In genomic region chr9:80386492-80386891, GRCm38 (mm10) we compare ENCODE assay signal across 9 mouse cellular contexts.
DNase-seq lines count a peak whose midpoint lies in the region; ATAC-seq and TF ChIP-seq lines count a peak whose summit lies in the region.
"Had no signal": no experiment of that assay in that cellular context is flagged by ENCODE, and none has a peak within 500 bp of the region (broad histone marks: within the 10 kb centered on the region; RNA-seq: fewer than 3 reads in every experiment).

No protein-coding gene starts in this region.

- 0 out of 2 replicates have a peak, but pooled peaks cover 3% of the 10 kb centered on the region for H3K27me3 ChIP-seq in forebrain, embryonic 16.5 days (replicated peaks; ENCODE audit: control insufficient read depth, insufficient read depth, low read length)
- no peaks in the 10 kb centered on the region for H3K27me3 ChIP-seq in forebrain, embryonic 15.5 days
- H3K27me3 ChIP-seq in lung, embryonic 14.5 days (ENCODE audit: insufficient read depth, low read length) = no peaks in the 10 kb centered on the region
- no peaks in the 10 kb centered on the region for H3K27me3 ChIP-seq in hindbrain, embryonic 14.5 days (ENCODE audit: control insufficient read depth, insufficient read depth, low read length)

- peak; percentile 83 for DNase-seq in lung, embryonic 14.5 days
- DNase-seq in lung, postnatal 4 days = no peak
- peak; percentile 33 for DNase-seq in ES-E14 (ENCODE audit: low read depth, low spot score)
- DNase-seq in hindbrain, embryonic 14.5 days (ENCODE audit: low spot score) = peak; percentile 71
- DNase-seq in testis, postnatal 14 days (ENCODE audit: low spot score) = no peak

- H3K36me3 ChIP-seq in forebrain, embryonic 16.5 days (ENCODE audit: control insufficient read depth, insufficient read depth) = no peaks in the 10 kb centered on the region
- no peaks in the 10 kb centered on the region for H3K36me3 ChIP-seq in forebrain, embryonic 15.5 days
- H3K36me3 ChIP-seq in lung, embryonic 14.5 days (ENCODE audit: insufficient read depth) = no peaks in the 10 kb centered on the region
- H3K36me3 ChIP-seq in ES-E14 (ENCODE audit: control insufficient read depth, insufficient read depth, low read length, poor library complexity, severe bottlenecking) = no peaks in the 10 kb centered on the region
- H3K36me3 ChIP-seq in hindbrain, embryonic 14.5 days (replicated peaks; ENCODE audit: control insufficient read depth, insufficient read depth) = no peaks in the 10 kb centered on the region

- no peak overlapping the region for H3K4me3 ChIP-seq in forebrain, embryonic 16.5 days (replicated peaks; ENCODE audit: low read length)
- H3K4me3 ChIP-seq in forebrain, embryonic 15.5 days = no peak overlapping the region
- no peak overlapping the region for H3K4me3 ChIP-seq in lung, embryonic 14.5 days (ENCODE audit: low read depth, low read length)
- no peak overlapping the region for H3K4me3 ChIP-seq in ES-E14 (ENCODE audit: insufficient read depth in 1 of 2, low read depth in 1 of 2, low read length in 2 of 2, poor library complexity in 1 of 2, severe bottlenecking in 1 of 2)
- H3K4me3 ChIP-seq in hindbrain, embryonic 14.5 days (replicated peaks; ENCODE audit: low read length) = no peak overlapping the region

- in situ Hi-C loops in ES-E14 (cut with MboI; ENCODE audit: low sequenced_read_pairs in 2 of 2, unreplicated experiment in 2 of 2) = no loop called here

- H3K9ac ChIP-seq in forebrain, embryonic 16.5 days (replicated peaks; ENCODE audit: low read depth, low read length) = no peak overlapping the region
- H3K9ac ChIP-seq in forebrain, embryonic 15.5 days (replicated peaks) = no peak overlapping the region
- H3K9ac ChIP-seq in lung, embryonic 14.5 days = no peak overlapping the region
- no peak overlapping the region for H3K9ac ChIP-seq in ES-E14 (ENCODE audit: insufficient read depth, low read depth, low read length, poor library complexity, severe bottlenecking)
- no peak overlapping the region for H3K9ac ChIP-seq in hindbrain, embryonic 14.5 days
- H3K9ac ChIP-seq: liver, embryonic 14.5 days had no signal

- no peak overlapping the region for H3K27ac ChIP-seq in forebrain, embryonic 16.5 days (ENCODE audit: low read length)
- no peak overlapping the region for H3K27ac ChIP-seq in forebrain, embryonic 15.5 days (replicated peaks)
- no peak overlapping the region for H3K27ac ChIP-seq in lung, embryonic 14.5 days (ENCODE audit: low read depth)
- no peak overlapping the region for H3K27ac ChIP-seq in ES-E14 (ENCODE audit: insufficient read depth, low read depth, low read length, poor library complexity, severe bottlenecking)
- H3K27ac ChIP-seq in hindbrain, embryonic 14.5 days = no peak overlapping the region
- H3K27ac ChIP-seq: liver, embryonic 14.5 days had no signal

- peak; percentile 64 for ATAC-seq in forebrain, embryonic 16.5 days
- no peak; the same call in 1 of the 2 replicates for ATAC-seq in forebrain, embryonic 15.5 days (replicated peaks)
- ATAC-seq in lung, embryonic 14.5 days (ENCODE audit: insufficient read depth) = peak; percentile 76; the same call in 1 of the 2 replicates
- peak; percentile 67; the same call in 1 of the 2 replicates for ATAC-seq in hindbrain, embryonic 14.5 days (ENCODE audit: low FRiP score)
- no peak; the same call in 1 of the 2 replicates for ATAC-seq in granulocyte monocyte progenitor cell, adult 5-6 weeks (replicated peaks; ENCODE audit: poor library complexity, severe bottlenecking)

- peak; percentile 58 for TF ChIP-seq CTCF in lung, embryonic 14.5 days (IDR thresholded peaks at IDR 0.05; ENCODE audit: low read depth)

- H3K4me2 ChIP-seq in forebrain, embryonic 16.5 days (ENCODE audit: low read length) = no peak overlapping the region
- no peak overlapping the region for H3K4me2 ChIP-seq in forebrain, embryonic 15.5 days (replicated peaks)
- no peak overlapping the region for H3K4me2 ChIP-seq in lung, embryonic 14.5 days
- H3K4me2 ChIP-seq in hindbrain, embryonic 14.5 days (replicated peaks) = no peak overlapping the region

- WGBS in forebrain, embryonic 16.5 days = 23% methylated on average over 5 of the region's 5 CpGs
- 21% methylated on average over 5 of the region's 5 CpGs for WGBS in forebrain, embryonic 15.5 days
- WGBS in lung, embryonic 14.5 days = 20% methylated on average over 5 of the region's 5 CpGs
- WGBS in hindbrain, embryonic 14.5 days = 25% methylated on average over 5 of the region's 5 CpGs

- H3K4me1 ChIP-seq in forebrain, embryonic 16.5 days (replicated peaks; ENCODE audit: control insufficient read depth, insufficient read depth, low read length) = peaks cover 4% of the 10 kb centered on the region; the same call in 1 of the 2 replicates
- no peaks in the 10 kb centered on the region for H3K4me1 ChIP-seq in forebrain, embryonic 15.5 days
- H3K4me1 ChIP-seq in lung, embryonic 14.5 days (ENCODE audit: insufficient read depth) = no peaks in the 10 kb centered on the region
- H3K4me1 ChIP-seq in ES-E14 (ENCODE audit: control insufficient read depth in 2 of 2, insufficient read depth in 2 of 2, low read length in 2 of 2, poor library complexity in 1 of 2) = no peaks in the 10 kb centered on the region
- no peaks in the 10 kb centered on the region; the same call in 1 of the 2 replicates for H3K4me1 ChIP-seq in hindbrain, embryonic 14.5 days (replicated peaks; ENCODE audit: control insufficient read depth, insufficient read depth, low read length)

- H3K9me3 ChIP-seq in forebrain, embryonic 16.5 days (ENCODE audit: control insufficient read depth, low read length) = no peaks in the 10 kb centered on the region
- H3K9me3 ChIP-seq in forebrain, embryonic 15.5 days = no peaks in the 10 kb centered on the region
- no peaks in the 10 kb centered on the region for H3K9me3 ChIP-seq in lung, embryonic 14.5 days (ENCODE audit: low read depth, low read length)
- no peaks in the 10 kb centered on the region for H3K9me3 ChIP-seq in ES-E14 (ENCODE audit: control insufficient read depth, insufficient read depth, low read depth, low read length)
- no peaks in the 10 kb centered on the region for H3K9me3 ChIP-seq in hindbrain, embryonic 14.5 days (ENCODE audit: control insufficient read depth, low read length)

TF ChIP-seq in ES-E14, 5 proteins besides CTCF, POLR2A, EP300 and RAD21:
- no peak for TF ChIP-seq ZC3H11A (IDR thresholded peaks at IDR 0.05; ENCODE audit: borderline replicate concordance, low read depth, low read length)
- TF ChIP-seq HCFC1 (IDR thresholded peaks at IDR 0.05; ENCODE audit: borderline replicate concordance, insufficient read depth, low read length) = no peak
- no peak for TF ChIP-seq ZNF384 (IDR thresholded peaks at IDR 0.05; ENCODE audit: low read depth, low read length)
- TF ChIP-seq CHD2 (IDR thresholded peaks at IDR 0.05; ENCODE audit: low read depth, low read length) = no peak
- TF ChIP-seq MAFK (IDR thresholded peaks at IDR 0.05; ENCODE audit: insufficient read depth, low read depth, low read length) = no peak

Comparison
In these comparisons a context has a peak if more than half of its experiments do, and no peak if none do; other contexts are left out.
1. ATAC-seq: peak in forebrain, embryonic 16.5 days (single experiment), lung, embryonic 14.5 days (single experiment) and hindbrain, embryonic 14.5 days (single experiment); none in forebrain, embryonic 15.5 days (single experiment) and granulocyte monocyte progenitor cell, adult 5-6 weeks (single experiment).
2. DNase-seq: peak in lung, embryonic 14.5 days (single experiment), ES-E14 (single experiment) and hindbrain, embryonic 14.5 days (single experiment); none in lung, postnatal 4 days (0 of 2) and testis, postnatal 14 days (single experiment).